Mouse (Mus musculus) naive thymus-derived CD4-positive, alpha-beta T cell, adult 2 months (primary cell): ENCODE results near the gene Runx1.

Source experiments
- DNase-seq: peaks from one replicate; pipeline ENCODE4 v3.0.0-alpha.2; 2011; ENCODE audit warnings: low read depth

Runx1 gene

GRCm38 (mm10) chr16:92651256-92651655, 174.7 kb downstream of the Runx1 start:
- no peak for DNase-seq

DNA sequence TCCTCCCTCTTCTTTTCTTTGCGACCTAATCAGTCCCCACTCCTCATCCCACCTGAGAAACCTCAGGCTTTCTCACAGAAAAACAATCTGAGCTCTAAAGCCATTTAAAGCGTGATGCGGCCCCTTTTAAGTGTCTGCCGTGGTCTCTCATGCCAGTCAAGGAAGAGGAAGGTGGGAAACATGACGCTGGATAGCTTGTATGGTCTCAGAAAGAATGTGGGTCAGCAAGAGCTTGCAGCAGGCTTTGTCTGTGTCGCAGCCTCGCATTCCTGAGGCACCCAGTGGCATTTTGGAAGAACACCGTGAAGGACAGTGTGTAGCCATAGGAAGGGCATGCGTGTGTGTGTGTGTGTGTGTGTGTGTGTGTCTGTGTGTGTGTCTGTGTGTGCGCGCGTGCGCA, 179.8 kb downstream of the Runx1 start:
- DNase-seq, result no peak

DNA sequence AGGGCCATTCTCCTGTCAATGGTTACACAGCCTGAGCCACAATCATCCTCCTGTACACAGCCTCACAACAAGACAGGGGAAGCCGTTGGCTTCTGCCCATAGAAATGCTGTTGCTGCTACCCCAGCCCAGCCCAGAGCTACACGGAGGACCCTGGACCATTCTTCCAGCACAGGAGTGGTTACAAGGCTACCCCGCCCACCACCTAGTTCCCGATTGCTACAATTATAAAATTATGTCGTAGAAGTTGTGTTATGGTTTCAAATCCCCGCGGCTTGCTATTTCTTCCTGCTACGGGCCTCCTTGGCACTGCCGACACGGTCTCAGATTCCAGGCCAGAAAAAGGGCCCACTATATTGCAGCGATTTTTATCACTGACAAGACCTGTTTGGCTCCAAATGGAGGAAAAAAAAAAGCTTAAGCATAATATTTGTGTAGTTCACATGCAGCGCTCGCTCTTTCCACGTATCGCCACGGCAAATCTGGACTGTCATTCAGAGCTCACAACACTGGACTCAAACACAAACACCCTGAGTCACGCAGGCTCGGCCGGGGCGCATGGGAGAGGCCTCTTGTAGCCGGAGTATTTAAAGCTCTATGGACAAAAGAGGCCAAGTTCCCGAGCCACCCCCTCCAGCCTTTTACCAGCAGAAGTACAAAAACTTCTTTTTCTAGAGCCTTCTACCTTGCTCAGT, 180.4 kb downstream of the Runx1 start:
- no peak for DNase-seq

DNA sequence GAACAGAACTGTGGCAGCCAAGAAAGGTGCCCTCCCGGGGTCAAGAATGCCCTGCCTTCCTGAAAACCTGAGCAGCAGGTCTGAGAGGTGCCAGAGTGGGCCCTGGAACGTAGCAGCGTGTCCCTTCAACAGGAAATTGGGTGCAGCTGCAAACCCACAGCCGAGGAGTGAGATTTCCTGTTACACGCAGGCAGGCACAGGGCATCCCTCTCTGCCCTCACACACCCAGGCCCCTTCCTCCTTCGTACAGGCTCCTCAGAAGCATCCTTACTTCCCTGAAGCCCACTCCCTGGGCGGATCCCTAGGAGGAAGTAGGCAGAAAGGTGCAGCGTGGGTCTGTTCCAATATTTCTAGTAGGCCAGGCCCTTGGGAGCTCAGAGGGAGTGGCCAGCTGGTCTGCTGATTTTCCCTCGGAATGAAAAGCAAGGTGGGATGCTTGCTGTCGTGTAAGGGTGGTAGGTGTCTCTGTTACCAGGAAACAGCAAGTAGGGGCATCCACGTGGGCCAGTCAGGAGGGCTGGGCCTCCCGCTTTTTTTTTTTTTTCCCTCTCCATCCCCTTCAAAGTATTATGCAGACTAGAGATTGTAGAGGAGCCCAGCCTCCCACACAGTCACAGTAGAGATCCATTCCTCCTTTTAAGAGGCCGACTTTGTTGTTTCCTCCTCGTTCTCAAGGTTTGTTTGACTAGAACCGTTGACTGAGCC, 181.1 kb downstream of the Runx1 start:
- peak; percentile 71 for DNase-seq

DNA sequence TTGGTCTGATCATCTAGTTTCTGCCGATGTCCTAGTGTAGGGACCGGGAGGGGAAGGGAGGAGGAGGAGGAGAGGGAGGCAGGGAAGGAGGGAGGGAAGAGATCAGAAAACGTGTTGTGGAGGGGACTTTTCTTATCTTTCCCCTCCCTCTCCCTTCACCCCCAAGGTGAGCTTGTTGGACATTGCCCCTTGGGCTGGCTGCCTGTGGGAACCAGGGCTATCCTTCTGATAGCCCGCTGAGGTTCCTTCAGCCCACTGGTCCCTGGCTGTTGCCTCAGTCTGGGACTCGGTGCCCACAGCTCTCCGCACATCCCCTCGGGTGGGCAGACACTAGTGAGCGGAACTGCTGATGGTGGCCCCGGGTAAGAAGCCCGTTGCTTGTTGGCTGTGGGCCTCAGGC, 181.6 kb downstream of the Runx1 start:
- DNase-seq, result no peak

- no peak for DNase-seq
These were observed 183.7 kb downstream of the Runx1 start for GRCm38 (mm10) chr16:92642283-92642682.

DNA sequence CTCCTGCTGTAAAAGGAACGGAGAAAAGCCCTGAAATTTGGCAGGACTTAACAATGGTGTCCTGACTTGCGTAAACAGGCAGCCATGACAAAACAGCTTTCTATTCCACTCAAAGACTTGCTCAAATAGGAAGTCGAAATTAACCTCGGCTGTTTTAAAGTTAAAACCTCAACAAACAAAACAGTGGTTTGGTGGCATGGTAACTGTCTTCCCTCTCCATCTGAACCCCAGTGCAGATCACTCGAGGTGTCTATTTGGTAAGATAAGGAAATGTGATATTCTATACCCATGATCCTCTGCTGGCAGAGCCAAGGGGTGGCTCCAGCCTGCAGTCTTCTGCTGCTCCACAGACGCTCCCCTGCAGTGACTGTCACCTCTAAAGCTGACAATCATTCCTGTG, 184.9 kb downstream of the Runx1 start:
- DNase-seq, result peak; percentile 87

DNA sequence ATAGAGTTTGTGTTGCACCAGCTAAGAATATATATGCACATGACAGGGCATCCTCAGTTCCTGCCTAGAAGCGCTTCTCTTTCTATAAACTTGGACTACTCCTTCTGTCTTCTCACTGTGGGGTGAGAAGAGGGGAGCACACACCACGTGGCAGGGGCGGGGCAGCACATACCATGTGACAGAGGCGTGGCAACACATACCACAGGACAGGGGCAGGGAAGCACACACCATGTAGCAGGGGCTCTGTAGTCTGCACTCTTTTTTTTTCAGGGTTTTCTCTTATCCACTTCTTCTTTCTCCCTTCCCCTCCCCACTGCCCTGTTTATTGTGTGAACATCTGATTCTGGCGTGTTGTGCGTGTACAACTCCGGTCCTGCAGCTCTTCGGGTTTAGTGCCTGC, 186.9 kb downstream of the Runx1 start:
- no peak for DNase-seq

- no peak for DNase-seq
These were observed 188.9 kb downstream of the Runx1 start for GRCm38 (mm10) chr16:92637033-92637432.

DNA sequence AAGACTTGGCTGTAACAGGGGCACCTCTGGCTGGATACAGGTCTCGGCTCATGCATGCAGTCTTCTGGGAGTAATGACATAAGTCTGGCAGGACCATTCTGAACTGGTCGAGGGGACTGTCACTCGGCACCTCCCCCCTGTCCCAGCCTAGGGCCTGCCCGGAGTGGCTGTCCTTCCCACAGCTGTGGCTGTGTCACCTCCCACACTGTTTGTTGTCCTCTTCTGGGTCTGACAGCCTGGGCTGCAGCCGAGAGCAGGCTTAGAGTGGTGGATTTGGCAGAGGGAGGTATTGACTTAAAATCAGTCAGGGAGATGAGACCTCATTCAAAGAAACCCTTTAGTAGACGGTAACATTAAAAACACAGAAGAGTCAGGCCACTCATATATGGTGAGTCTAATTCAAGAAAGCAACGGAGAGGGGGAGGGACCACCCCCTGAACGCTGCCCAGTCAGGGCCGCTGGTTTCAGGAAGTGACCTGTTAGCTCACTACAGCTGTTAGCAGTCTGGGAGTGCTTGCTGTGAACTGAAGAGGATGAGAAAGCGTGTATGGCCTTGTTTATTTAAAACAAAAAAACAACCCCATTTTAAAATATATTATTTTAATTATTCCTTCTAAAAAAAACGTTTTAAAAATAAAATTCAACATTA, 193.7 kb downstream of the Runx1 start:
- DNase-seq, result no peak

GRCm38 (mm10) chr16:92631637-92632036, 194.3 kb downstream of the Runx1 start:
- no peak for DNase-seq

- DNase-seq, result no peak
These were observed 195.0 kb downstream of the Runx1 start for GRCm38 (mm10) chr16:92630950-92631349.

DNA sequence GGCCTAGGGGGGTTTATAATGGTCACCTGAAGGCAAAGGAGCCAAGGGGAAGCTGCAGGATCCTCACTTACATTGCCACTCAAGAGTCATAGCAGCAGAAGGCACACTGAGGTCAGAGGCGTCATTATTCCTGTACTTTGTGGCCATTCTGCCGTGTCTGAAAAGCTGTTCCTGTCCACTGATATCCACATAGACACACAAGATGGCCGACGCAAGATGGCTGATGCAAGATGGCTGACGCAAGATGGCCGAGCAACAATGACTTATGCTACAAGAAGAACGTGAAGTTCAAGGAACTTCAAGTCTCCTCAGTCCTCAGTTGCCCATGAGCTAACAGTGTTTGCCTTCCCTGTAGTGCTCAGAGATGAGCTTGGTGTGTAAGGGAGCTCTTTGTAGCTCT, 196.1 kb downstream of the Runx1 start:
- DNase-seq, result no peak

DNA sequence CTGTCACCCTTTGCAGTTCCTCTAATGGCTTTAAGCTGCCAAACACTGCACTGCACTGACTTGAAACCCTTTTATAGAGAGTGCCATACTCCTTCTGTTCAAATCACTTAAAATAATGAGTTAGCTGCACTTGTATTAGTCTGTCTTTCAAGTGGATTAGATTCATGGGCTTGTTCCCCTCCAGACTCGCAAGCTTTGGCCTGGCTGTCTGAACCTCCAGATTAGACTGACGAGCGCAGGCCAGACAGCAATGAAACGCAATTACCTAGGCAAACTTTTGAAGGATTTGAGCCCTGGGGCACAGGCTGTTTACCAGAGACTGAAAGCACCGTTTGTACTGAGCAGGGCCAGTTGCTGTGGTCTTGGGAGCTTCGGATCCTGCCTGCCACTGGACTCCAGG, 198.7 kb downstream of the Runx1 start:
- no peak for DNase-seq

DNA sequence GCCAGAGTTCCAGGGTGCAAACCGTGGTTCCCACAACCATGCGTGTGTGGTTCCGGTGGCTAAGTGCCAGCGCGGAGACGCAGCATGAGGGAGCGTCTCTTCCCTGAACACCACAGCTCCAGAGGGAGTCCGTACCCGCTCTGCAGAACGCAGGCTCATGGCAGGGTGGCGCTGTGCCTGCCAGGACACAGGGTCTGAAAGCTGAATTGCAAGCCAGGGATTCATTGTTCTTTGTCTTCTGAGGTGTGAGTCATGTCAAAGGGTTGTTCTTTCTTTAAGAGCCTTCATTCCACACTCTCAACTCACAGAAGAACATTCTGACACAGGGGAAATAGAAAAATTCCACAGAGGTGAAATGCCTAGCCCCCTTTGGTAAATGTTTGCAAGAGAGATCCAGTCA, 202.0 kb downstream of the Runx1 start:
- no peak for DNase-seq

GRCm38 (mm10) chr16:92621859-92622258, 204.1 kb downstream of the Runx1 start:
- no peak for DNase-seq

DNA sequence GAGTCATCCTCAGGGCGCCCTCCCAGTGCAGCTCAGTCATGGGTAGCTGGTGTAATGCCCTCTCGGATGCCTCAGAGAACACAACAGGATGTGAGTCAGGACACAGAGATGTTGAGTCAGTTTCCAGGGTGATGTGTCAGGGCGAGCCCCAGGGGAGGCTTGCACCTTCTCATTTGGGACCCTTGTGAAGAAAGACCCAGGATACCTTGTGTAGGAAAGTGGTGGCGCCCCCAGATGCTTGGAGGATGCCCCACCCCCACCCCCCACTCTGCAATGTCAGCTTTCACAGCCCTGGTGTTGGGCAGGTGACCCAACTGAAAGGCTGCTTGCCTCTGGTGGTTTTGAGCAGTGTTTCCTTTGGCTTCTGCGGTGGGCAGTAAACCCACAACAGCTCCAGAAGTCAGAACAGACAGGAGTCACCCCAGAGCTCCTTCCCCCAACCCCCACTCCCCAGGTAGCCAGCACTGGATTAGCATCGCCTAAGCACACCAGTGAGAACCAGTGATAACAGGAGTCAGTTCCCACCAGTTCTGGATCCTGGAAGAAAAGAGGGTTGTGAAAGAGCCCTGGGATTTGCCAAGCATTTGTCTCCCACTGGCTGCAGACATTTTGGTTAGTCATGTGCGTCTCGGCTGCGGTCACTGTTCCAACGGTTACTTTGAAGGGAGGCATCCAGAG, 205.0 kb downstream of the Runx1 start:
- DNase-seq, result no peak

DNA sequence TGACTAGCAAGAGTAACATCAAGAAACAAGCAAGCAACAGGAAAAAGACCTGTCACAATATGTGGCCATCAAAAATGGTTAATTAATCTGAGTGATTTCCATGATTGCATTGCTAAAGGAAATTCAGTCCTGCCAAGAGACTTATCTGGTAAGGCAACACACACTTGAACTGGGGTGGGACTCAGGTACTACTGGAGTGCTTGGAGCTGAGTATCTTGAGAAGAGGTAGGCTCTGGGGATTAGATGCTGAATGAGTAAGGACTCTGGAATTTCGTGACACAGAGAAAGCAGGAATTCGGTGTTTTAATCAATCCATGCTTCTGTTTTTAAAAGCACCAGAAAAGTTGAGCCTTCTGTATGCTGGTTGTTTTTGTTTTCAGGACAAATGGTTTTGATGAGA, 209.1 kb downstream of the Runx1 start:
- no peak for DNase-seq

DNA sequence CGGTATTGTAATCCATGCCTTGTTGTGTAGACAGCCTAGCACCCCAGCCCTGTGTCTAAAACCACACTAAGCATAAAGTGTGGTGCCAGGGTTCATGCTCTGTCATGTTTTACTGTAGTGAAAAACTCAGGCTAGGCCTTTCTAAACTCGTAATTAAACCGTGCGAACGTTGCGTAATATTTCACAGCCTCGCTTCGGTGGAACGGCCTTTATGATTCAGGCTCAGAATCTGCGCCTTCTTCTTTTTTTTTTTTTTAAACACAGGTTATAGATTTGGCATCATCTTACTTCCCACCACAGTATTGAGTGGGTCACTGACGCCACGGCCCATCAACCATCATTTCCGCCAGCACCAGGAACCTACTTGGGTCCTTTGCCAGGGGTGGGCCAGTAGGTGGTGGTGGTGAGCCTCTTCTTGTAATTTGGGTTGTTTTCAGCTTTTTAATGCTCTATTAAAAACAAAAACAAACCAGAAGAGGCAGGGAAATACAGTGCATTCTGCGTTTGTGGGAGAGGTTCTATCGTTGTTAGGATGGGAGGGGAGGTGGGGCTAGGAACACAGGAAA, 210.6 kb downstream of the Runx1 start:
- DNase-seq, result no peak

DNA sequence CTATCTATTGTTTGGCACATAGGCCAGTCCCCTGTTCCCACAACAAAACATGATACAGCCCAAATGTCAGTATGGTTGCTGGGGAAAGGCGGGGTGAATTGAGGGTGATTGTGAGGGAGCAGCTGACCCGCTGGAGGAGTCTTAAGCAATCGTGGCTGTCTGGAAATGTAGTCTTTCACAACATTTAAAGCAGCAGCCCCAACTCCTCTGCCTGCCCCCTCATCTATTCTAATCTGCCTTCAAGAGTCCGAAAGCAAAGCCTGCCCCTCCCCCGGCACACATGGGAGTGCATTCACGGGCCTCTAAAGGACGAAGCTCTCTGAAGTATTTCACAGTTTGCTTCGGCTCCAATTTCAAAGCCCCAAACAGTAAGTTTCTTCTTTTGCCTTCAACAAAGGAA, 213.4 kb downstream of the Runx1 start:
- DNase-seq, result no peak

GRCm38 (mm10) chr16:92611641-92612149, 214.3 kb downstream of the Runx1 start:
- DNase-seq, result no peak

DNA sequence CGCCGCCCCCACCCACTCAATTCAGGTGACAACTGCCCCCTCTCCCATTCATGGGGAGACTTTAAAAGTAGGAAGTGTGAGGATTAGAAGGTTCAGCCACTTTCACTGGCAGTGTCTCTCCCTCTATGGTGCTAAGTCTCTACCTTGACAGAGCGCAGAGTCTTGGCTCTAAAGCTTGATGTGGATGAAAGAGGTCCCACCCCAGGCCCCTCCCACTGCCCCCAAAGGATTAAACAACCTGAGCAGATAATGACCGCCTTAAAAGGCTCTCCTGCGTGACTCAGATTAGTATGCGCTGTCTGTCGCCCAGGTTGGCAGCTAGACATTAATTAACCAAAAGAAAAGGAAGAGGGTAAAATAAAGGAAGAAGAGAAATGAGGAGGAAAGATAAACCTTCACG, 215.5 kb downstream of the Runx1 start:
- no peak for DNase-seq
